Mouse (Mus musculus): ENCODE data around the gene Afmid.
"Not testable (repeated sequence)": the region's sequence is repeated elsewhere in the genome, so short reads cannot be mapped to it uniquely, and the experiment has no call there.

The Afmid gene

GRCm38 (mm10) chr11:117824060-117824969 is 1.4 kb upstream of the Afmid start:
- peak; percentile 92 for DNase-seq (ENCODE audit: low spot score)

- peak; percentile 62 for DNase-seq (ENCODE audit: low spot score)
Measured at GRCm38 (mm10) chr11:117826164-117826563, 440 bp downstream of the Afmid start.

- DNase-seq (ENCODE audit: low spot score) = no peak
Measured at GRCm38 (mm10) chr11:117826916-117827315, 1.2 kb downstream of the Afmid start.

- no peak for DNase-seq (ENCODE audit: low spot score)
Measured at GRCm38 (mm10) chr11:117827386-117827785, 1.7 kb downstream of the Afmid start.

GRCm38 (mm10) chr11:117828149-117828887 is 2.6 kb downstream of the Afmid start:
- DNase-seq (ENCODE audit: low spot score) = no peak

GRCm38 (mm10) chr11:117828888-117829604 is 3.3 kb downstream of the Afmid start:
- no peak for DNase-seq (ENCODE audit: low spot score)

GRCm38 (mm10) chr11:117829671-117830215 is 4.0 kb downstream of the Afmid start:
- no peak for DNase-seq (ENCODE audit: low spot score)

GRCm38 (mm10) chr11:117830401-117830800 is 4.7 kb downstream of the Afmid start:
- no peak for DNase-seq (ENCODE audit: low spot score)

- peak; percentile 90 for DNase-seq (ENCODE audit: low spot score)
Measured at GRCm38 (mm10) chr11:117832086-117832969, 6.6 kb downstream of the Afmid start.

- not testable (repeated sequence) for DNase-seq (ENCODE audit: low spot score)
Measured at GRCm38 (mm10) chr11:117833509-117833908, 7.8 kb downstream of the Afmid start.

GRCm38 (mm10) chr11:117834086-117834485 is 8.4 kb downstream of the Afmid start:
- no peak for DNase-seq (ENCODE audit: low spot score)

GRCm38 (mm10) chr11:117836306-117836705 is 10.6 kb downstream of the Afmid start:
- peak; percentile 30 for DNase-seq (ENCODE audit: low spot score)

GRCm38 (mm10) chr11:117838572-117838971 is 12.8 kb downstream of the Afmid start:
- DNase-seq (ENCODE audit: low spot score) = no peak

- DNase-seq (ENCODE audit: low spot score) = no peak
Measured at GRCm38 (mm10) chr11:117839021-117839420, 13.3 kb downstream of the Afmid start.

- no peak for DNase-seq (ENCODE audit: low spot score)
Measured at GRCm38 (mm10) chr11:117840910-117841309, 15.2 kb downstream of the Afmid start.

- DNase-seq (ENCODE audit: low spot score) = no peak
Measured at GRCm38 (mm10) chr11:117843434-117843833, 17.7 kb downstream of the Afmid start.

GRCm38 (mm10) chr11:117844997-117845396 is 19.3 kb downstream of the Afmid start:
- DNase-seq (ENCODE audit: low spot score) = no peak

- no peak for DNase-seq (ENCODE audit: low spot score)
Measured at GRCm38 (mm10) chr11:117845651-117846050, 19.9 kb downstream of the Afmid start.

- DNase-seq (ENCODE audit: low spot score) = no peak
Measured at GRCm38 (mm10) chr11:117846640-117847039, 20.9 kb downstream of the Afmid start.

- DNase-seq (ENCODE audit: low spot score) = no peak
Measured at GRCm38 (mm10) chr11:117847593-117848215, 22.0 kb downstream of the Afmid start.
